Mouse (Mus musculus): Measurements from ENCODE around the gene Tmem234.

Gene Tmem234

GRCm38 (mm10) chr4:129578466-129578865 is 22.0 kb upstream of the Tmem234 start, which contains the start of gene Fam167b:
TSS of gene Fam167b (minus strand) at chr4:129578549.
- no peak for DNase-seq (ENCODE audit: low spot score)

GRCm38 (mm10) chr4:129580347-129580746 is 20.1 kb upstream of the Tmem234 start:
- DNase-seq (ENCODE audit: low spot score), result no peak

GRCm38 (mm10) chr4:129582251-129582650 is 18.2 kb upstream of the Tmem234 start:
- no peak for DNase-seq (ENCODE audit: low spot score)

GRCm38 (mm10) chr4:129584370-129584769 is 16.1 kb upstream of the Tmem234 start:
- DNase-seq (ENCODE audit: low spot score), result no peak

DNA sequence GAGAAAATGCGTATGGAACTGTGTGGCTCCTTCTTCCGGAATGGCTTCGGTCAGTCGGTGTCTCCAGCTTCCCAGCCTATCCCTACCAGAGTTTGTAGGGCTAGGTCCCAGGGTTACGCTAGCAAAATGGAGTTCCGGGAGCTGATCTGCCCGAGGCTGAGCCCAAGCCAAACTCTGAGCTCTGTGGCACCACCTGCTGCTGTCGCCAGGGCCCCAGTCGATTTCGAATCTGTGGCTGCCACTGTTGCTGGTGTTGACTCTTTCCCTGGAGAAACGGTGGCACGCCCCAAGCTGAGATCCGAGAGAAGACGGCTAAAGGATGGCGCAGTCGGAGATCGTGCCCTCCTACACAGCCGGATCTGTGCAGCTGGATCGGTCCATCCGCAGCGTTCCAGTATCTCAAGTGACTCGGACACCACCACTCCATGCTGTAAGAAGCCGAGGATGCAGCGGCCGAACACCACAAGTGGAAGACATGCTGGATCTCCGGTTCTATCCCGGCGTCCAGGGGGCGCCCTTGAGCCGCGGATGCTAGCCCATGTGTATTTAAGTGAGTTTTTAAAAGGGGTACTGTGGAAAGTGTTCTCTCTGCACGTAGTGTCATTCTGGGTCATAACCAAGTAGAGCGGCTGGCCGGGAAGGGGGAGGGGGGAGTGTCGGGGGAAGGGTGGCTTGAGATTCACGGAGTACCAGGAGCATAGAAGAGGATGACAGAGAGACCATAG is 15.4 kb upstream of the Tmem234 start:
- DNase-seq (ENCODE audit: low spot score), result peak; percentile 64

GRCm38 (mm10) chr4:129585773-129586172 is 14.7 kb upstream of the Tmem234 start:
- DNase-seq (ENCODE audit: low spot score), result no peak

DNA sequence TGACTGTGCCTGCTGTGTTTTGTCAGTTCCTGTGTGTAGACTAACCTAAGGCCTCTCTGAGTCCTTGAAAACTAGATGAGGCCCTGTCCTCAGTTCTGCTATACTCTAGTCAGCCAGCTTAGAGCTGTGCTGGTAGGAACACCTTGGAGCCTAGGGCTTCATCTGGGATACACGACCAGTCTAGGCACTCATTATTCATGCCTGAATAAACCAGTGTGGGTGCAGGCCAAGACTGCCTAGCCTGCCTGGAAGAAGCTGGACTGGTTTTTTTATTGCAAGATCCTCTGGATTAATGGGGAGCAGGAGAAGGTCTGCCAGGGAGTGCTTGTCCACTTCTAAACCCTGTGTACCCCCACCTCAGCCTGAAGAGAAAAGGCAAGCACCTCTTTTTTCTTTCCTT is 13.5 kb upstream of the Tmem234 start:
- DNase-seq (ENCODE audit: low spot score), result no peak

DNA sequence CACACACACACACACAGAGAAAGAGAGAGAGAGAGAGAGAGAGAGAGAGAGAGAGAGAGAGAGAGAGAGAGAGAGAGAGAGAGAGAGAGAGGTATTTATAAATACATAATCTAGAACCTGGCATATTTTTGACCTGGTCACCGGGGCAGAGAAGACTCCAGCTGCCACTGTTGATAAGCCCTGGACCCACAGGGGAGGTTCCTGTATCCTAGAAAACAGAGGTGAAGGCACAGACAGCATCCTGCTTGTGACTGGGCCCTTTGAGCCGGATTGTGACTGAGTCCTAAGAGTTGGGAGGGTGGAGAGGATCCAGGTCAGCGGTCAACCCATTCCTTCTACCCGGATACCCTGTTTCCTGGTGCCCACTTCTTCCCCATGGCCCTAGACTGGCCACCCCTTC is 11.6 kb upstream of the Tmem234 start:
- DNase-seq (ENCODE audit: low spot score), result no peak

GRCm38 (mm10) chr4:129608426-129609025 is 8.1 kb downstream of the Tmem234 start:
- DNase-seq (ENCODE audit: low spot score), result peak; percentile 52

DNA sequence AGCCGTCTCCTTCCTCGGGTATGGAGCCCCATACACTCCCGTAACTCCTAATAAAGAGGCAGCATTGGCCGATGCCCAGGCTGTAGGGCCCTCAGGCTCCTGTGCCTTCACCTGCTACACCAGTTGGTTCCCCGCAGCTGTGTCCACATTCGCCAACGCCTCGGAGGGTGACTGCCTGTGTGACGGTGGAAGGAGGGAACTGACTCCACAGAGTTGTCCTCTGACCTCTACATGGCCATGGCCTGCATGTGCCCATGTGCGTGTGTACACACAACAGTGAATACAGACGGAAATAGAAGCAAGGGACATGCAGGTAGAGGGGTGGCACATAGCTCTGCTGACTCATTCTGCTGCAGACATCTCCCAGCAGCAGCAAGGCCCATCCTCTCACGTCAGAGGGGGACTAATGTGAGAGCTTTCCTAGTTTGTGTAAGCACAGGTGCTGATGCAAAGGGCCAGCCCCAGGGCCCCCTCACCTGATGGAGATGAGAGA is 8.7 kb downstream of the Tmem234 start:
- DNase-seq (ENCODE audit: low spot score), result no peak

DNA sequence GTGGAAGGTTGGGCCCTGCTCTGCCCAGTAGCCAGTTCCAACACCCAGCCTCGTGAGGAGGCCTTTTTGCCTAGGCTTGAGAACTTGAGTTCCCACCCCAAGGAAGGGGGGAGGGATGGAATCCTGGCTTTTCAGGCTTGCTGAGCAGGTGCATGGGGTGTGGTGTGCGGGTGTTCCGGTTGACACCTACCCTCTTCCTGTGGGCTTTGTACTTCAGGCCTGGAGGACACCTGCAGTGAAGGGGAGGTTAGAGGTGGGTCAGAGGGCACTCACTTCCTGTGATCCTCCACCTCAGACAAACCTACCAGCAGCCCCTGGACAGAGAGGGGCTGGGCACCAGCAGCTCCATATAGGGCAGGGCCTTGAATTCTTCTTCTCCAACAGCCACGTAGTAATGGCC is 9.6 kb downstream of the Tmem234 start:
- no peak for DNase-seq (ENCODE audit: low spot score)

- no peak for DNase-seq (ENCODE audit: low spot score)
These were observed 10.0 kb downstream of the Tmem234 start for GRCm38 (mm10) chr4:129610472-129610871.

DNA sequence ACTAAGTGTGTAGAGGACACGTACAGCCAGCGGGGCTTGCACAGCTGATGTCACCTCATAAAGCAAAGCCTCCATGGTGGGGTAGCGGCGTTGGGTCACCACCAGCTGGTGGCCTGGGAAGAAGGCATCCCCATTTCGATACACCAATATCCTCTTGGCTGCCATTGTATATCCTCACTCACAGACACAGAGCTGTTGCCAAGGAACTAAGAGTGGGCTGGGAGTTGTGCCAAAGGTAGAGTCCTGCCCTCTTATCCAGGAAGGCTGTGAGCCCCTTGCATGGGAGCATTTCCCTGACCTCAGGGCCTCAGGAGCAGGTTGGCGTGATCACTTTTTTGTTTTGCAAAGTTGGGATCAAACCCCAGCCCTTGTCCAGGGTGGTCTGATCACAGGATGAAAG is 13.6 kb downstream of the Tmem234 start, which contains the start of gene Dcdc2b:
TSS of gene Dcdc2b (minus strand) at position 165 of the 400 bp plus-strand sequence.
- no peak for DNase-seq (ENCODE audit: low spot score)

- no peak for DNase-seq (ENCODE audit: low spot score)
These were observed 15.4 kb downstream of the Tmem234 start for GRCm38 (mm10) chr4:129615801-129616290.

GRCm38 (mm10) chr4:129616631-129617030 is 16.2 kb downstream of the Tmem234 start:
- no peak for DNase-seq (ENCODE audit: low spot score)

DNA sequence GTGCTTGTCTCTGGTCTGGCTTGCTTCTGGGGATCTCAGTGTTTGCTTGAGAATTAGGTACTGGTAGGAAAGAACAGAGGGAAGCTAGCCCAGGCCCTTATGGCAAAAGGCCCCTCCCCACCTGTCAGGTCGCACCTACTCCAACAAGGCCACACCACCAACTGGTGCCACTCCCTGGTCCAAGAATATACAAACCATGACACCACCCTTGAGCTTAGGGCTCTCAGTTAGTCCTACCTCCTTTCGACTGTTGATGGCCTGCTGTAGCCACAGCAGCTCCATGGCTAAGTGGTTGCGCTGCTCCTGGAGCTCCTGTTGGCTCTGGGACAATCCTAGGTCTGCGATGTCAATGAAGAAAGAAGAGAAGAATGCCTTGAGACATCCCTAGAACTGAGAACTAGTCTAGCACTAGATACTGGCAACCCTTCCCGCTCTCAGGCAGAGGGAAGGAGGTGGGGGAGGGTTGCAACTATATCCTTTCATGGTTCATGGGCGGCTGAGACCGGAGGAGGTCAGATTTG is 16.7 kb downstream of the Tmem234 start:
- no peak for DNase-seq (ENCODE audit: low spot score)

DNA sequence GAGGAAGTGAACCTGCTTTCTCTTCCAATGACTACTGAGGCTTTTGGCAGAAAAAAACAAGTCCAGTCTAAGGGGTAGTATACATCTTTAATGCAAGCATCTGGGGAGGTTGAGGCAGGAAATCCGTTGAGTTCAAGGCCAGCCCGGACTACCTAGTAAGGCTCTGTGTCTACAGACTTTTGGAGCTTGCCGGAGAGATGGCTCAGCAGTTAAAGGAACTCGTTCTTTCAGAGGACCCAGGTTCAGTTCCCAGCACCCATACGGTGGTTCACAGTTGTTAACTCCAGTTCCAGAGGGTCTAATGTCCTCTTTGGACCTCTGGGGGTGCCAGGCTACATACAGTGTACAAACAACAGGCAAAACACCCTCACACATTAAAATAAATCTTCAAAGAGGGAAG is 17.6 kb downstream of the Tmem234 start:
- no peak for DNase-seq (ENCODE audit: low spot score)

DNA sequence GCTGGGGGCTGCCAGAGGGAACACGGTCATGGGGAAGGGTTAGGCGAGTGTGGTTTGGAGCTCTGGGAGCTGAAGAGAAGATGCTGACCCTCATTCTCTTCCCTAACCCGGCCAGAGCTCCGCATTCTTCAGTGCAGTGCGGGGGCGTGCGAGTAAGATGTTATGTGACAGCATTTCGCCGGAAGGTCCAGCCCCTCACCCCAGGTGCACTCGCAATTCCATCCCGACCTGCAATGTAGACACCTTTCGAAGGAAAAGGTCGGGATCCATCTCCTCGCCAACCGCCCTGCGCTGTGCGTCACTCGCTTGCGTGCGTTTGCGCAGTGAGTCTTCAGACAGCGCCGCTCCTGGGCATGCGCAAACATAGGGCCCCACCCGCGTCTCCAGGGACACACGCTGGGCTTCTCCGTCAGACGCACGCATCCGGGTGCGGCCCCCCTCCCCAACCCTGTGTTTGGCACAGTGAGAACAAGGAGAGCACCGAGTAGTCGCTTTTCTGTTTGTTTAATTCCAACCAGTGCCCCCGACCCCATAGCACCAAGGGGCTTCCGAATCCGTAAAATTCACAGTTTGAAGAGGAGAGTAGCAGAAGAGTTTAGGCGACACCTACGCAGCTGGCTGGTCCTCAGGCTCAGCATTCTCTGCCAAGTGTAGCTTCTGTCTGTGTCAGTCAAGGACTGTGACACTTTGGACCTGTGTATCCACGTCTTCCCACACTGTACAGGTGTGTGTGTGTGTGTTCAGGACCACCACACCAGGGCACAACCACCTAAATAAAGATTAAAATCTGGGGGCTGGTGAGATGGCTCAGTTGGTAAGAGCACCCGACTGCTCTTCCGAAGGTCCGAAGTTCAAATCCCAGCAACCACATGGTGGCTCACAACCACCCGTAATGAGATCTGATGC is 18.6 kb downstream of the Tmem234 start, which contains the start of gene Iqcc:
TSS of gene Iqcc (minus strand) at position 314 of the 906 bp plus-strand sequence.
- peak; percentile 93 for DNase-seq (ENCODE audit: low spot score)

DNA sequence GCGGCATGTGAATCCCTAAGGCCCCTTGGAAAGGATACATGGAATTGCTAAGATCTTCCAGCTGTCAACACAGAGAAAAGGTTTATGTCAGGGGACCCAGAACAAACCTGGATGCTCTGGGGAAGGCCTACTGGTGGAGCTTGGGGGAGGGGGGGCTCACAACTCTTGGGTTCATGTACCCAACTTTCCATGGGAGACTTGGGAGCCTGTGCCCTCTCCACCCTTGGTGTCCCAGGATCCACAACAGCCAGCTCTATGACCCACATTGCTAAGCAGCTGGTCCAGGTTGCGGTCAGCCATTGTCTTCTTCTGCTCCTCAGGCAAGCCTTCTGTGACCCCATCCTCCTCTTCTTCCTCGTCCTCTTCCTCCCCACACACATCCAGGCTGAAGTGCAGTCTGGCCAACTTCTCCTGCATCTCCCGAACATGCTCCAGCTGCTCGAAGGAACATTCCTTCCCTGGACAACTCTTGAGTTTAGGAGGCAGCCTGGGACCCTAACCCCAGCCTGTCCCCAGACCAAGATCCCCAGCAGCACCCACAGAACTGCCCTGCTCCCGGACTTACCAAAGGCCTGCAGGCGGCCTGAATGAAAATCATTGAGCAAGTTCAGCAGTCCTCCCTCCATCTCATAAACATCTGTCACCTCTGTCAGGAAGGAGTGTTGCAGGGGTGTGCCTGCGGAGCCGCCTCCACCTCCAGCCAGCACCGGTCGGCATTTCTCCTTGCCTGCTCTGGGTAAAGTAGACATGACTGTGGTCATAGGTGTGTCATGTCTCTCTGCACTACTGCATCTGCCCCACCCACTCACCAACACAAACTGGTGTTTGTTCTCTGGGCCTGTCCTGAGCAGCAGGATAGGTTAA is 20.2 kb downstream of the Tmem234 start:
- DNase-seq (ENCODE audit: low spot score), result no peak

GRCm38 (mm10) chr4:129621283-129621841 is 20.9 kb downstream of the Tmem234 start:
- DNase-seq (ENCODE audit: low spot score), result peak; percentile 74

Measured in ovary, adult 18-20 months (tissue).